In genomic region chr12:85094010-85094409, GRCm38 (mm10) we compare ENCODE assay signal across 7 mouse cellular contexts. TPM values are rescaled to one million over a fixed set of nuclear protein-coding genes. Genes with fewer than 3 reads are reported as not detected.
DNase-seq lines count a peak whose midpoint lies in the region; ATAC-seq lines count a peak whose summit lies in the region.

No protein-coding gene starts in this region.

- H3K36me3 ChIP-seq in neural tube, embryonic 13.5 days, result peaks cover 9% of the 10 kb centered on the region; the same call in 1 of the 2 replicates
- H3K36me3 ChIP-seq in neural tube, embryonic 15.5 days, result peaks cover 3% of the 10 kb centered on the region; the same call in 1 of the 2 replicates
- H3K36me3 ChIP-seq in megakaryocyte, embryonic 14.5 days (replicated peaks; ENCODE audit: low read length), result peaks cover 9% of the 10 kb centered on the region

- H3K4me1 ChIP-seq in neural tube, embryonic 13.5 days (replicated peaks), result peaks cover 20% of the 10 kb centered on the region
- H3K4me1 ChIP-seq in neural tube, embryonic 15.5 days, result peaks cover 11% of the 10 kb centered on the region
- peaks cover 15% of the 10 kb centered on the region for H3K4me1 ChIP-seq in megakaryocyte, embryonic 14.5 days

- DNase-seq in embryo, embryonic 10.5 days (ENCODE audit: low spot score), result peak; percentile 49
- DNase-seq in heart, adult 8-10 months (ENCODE audit: low spot score), result peak; percentile 71
- peak; percentile 24 for DNase-seq in large intestine, adult 2 months (ENCODE audit: low read depth, low spot score)
- no peak for DNase-seq in cerebellum, adult 9-10 months

- no peak overlapping the region for H3K4me3 ChIP-seq in neural tube, embryonic 13.5 days
- H3K4me3 ChIP-seq in neural tube, embryonic 15.5 days (replicated peaks), result no peak overlapping the region
- peak overlapping the region; percentile 23 for H3K4me3 ChIP-seq in megakaryocyte, embryonic 14.5 days (replicated peaks)

- H3K27ac ChIP-seq in neural tube, embryonic 13.5 days (replicated peaks), result no peak overlapping the region
- no peak overlapping the region for H3K27ac ChIP-seq in neural tube, embryonic 15.5 days (replicated peaks)

- 0 out of 2 replicates have a peak, but pooled peaks have one; percentile 19 for ATAC-seq in neural tube, embryonic 13.5 days (ENCODE audit: low read depth)
- ATAC-seq in neural tube, embryonic 15.5 days (ENCODE audit: low FRiP score), result no peak; the same call in 1 of the 2 replicates

- no peak overlapping the region for H3K4me2 ChIP-seq in neural tube, embryonic 13.5 days
- no peak overlapping the region for H3K4me2 ChIP-seq in neural tube, embryonic 15.5 days

- 40% methylated on average over 14 of the region's 14 CpGs for WGBS in neural tube, embryonic 13.5 days
- WGBS in neural tube, embryonic 15.5 days, result 41% methylated on average over 14 of the region's 14 CpGs
- WGBS in large intestine, adult 2 months, result 6% methylated on average over 14 of the region's 14 CpGs

- H3K9ac ChIP-seq in neural tube, embryonic 13.5 days, result no peak overlapping the region
- no peak overlapping the region for H3K9ac ChIP-seq in neural tube, embryonic 15.5 days (replicated peaks)

- H3K27me3 ChIP-seq in neural tube, embryonic 13.5 days, result no peaks in the 10 kb centered on the region
- H3K27me3 ChIP-seq in neural tube, embryonic 15.5 days (replicated peaks), result no peaks in the 10 kb centered on the region
- peaks cover 3% of the 10 kb centered on the region for H3K27me3 ChIP-seq in megakaryocyte, embryonic 14.5 days (replicated peaks)

- H3K9me3 ChIP-seq in neural tube, embryonic 13.5 days, result no peaks in the 10 kb centered on the region
- no peaks in the 10 kb centered on the region for H3K9me3 ChIP-seq in neural tube, embryonic 15.5 days (replicated peaks)
- H3K9me3 ChIP-seq in megakaryocyte, embryonic 14.5 days, result peaks cover 3% of the 10 kb centered on the region; the same call in 1 of the 2 replicates

RNA-seq across cellular contexts. Expression of gene Prox2, which starts 16.5 kb away (rescaled TPM):
- 3.9 and 5.4 TPM in 2 replicates for polyA plus RNA-seq in neural tube, embryonic 13.5 days (2015; fragmentation: Nextera tagmentation; extraction: Ambion mirVana)
- polyA plus RNA-seq in neural tube, embryonic 15.5 days (2015; fragmentation: Nextera tagmentation; extraction: Ambion mirVana), result 1.4 and 1.5 TPM in 2 replicates
- total RNA-seq in heart, adult 8-10 months (2022), result 1 to 10 TPM; 1.1 to 3.0 (median 1.8) TPM
- 0.46 and 0.81 TPM in 2 replicates for polyA plus RNA-seq in large intestine, adult 2 months (2012; rRNA removed)
- 2.2 TPM in 2 replicates for polyA plus RNA-seq in megakaryocyte, embryonic 14.5 days (2012; ENCODE audit: insufficient read depth, low replicate concordance)

RNA-seq across cellular contexts. Expression of gene Dlst, which starts 16.6 kb away (rescaled TPM):
- polyA plus RNA-seq in neural tube, embryonic 13.5 days (2015; fragmentation: Nextera tagmentation; extraction: Ambion mirVana), result 108 and 116 TPM in 2 replicates
- 117 and 123 TPM in 2 replicates for polyA plus RNA-seq in neural tube, embryonic 15.5 days (2015; fragmentation: Nextera tagmentation; extraction: Ambion mirVana)
- 100 to 1,000 TPM; 715 to 820 (median 788) TPM for total RNA-seq in heart, adult 8-10 months (2022)
- polyA plus RNA-seq in large intestine, adult 2 months (2012; rRNA removed), result 134 and 207 TPM in 2 replicates
- polyA plus RNA-seq in megakaryocyte, embryonic 14.5 days (2012; ENCODE audit: insufficient read depth, low replicate concordance), result 187 and 398 TPM in 2 replicates

RNA-seq across cellular contexts. Expression of gene Rps6kl1, which starts 57.1 kb away (rescaled TPM):
- polyA plus RNA-seq in neural tube, embryonic 13.5 days (2015; fragmentation: Nextera tagmentation; extraction: Ambion mirVana), result 24.0 and 28.7 TPM in 2 replicates
- polyA plus RNA-seq in neural tube, embryonic 15.5 days (2015; fragmentation: Nextera tagmentation; extraction: Ambion mirVana), result 31.0 and 37.0 TPM in 2 replicates
- 1 to 10 TPM; 1.7 to 3.5 (median 2.8) TPM for total RNA-seq in heart, adult 8-10 months (2022)
- polyA plus RNA-seq in large intestine, adult 2 months (2012; rRNA removed), result 0.97 and 1.2 TPM in 2 replicates
- 0.68 TPM in 1 of 2 replicates, not detected in the other for polyA plus RNA-seq in megakaryocyte, embryonic 14.5 days (2012; ENCODE audit: insufficient read depth, low replicate concordance)

Comparison
In these comparisons a context has a peak if more than half of its experiments do, and no peak if none do; other contexts are left out.
1. RNA of gene Rps6kl1, which starts 57.1 kb away (polyA plus RNA-seq): 31.0 to 37.0 TPM in neural tube, embryonic 15.5 days and 24.0 to 28.7 TPM in neural tube, embryonic 13.5 days; 0.97 to 1.2 TPM in large intestine, adult 2 months and 0.68 TPM in megakaryocyte, embryonic 14.5 days; every median in the first group is over 10 times any median in the second.